Mouse (Mus musculus) thymus, adult 2 months (tissue): ENCODE results near the gene Atp11a. TPM values are rescaled to one million over a fixed set of nuclear protein-coding genes. Genes with fewer than 3 reads are reported as not detected.

Experiments used
- DNase-seq: peaks from one replicate; pipeline ENCODE4 v3.0.0; 2021
- H3K27ac ChIP-seq: fragments of 200-500 bp; 2 replicates; pipeline ENCODE4 v1.5.1; 2012; ENCODE audit warnings: low read length, control low read depth; ENCODE audit not compliant: control insufficient read depth, insufficient read depth
- H3K27me3 ChIP-seq: fragments of 200-500 bp; 2 replicates; pipeline ENCODE4 v1.6.1; 2012; ENCODE audit warnings: mild to moderate bottlenecking, low read length, moderate library complexity, mixed read lengths; ENCODE audit not compliant: control insufficient read depth, insufficient read depth
- H3K36me3 ChIP-seq: fragments of 200-500 bp; 2 replicates; pipeline ENCODE4 v1.6.1; 2012; ENCODE audit warnings: mild to moderate bottlenecking, low read length, moderate library complexity; ENCODE audit not compliant: control insufficient read depth, insufficient read depth
- H3K4me1 ChIP-seq: fragments of 200-500 bp; replicated peaks from 2 replicates; pipeline ENCODE4 v1.6.1; 2012; ENCODE audit warnings: low read length; ENCODE audit not compliant: control insufficient read depth, insufficient read depth
- H3K4me3 ChIP-seq: fragments of 200-500 bp; 2 replicates; pipeline ENCODE4 v1.5.1; 2012; ENCODE audit warnings: mild to moderate bottlenecking, low read length, control low read depth, moderate library complexity; ENCODE audit not compliant: control insufficient read depth, insufficient read depth
- CTCF ChIP-seq: fragments of 200-500 bp; IDR thresholded peaks from 2 replicates; pipeline ENCODE4 v1.5.1; 2012; ENCODE audit warnings: mild to moderate bottlenecking, control low read depth, low read length, moderate library complexity, borderline replicate concordance; ENCODE audit not compliant: control insufficient read depth, poor library complexity, insufficient read depth; ENCODE audit errors: extremely low read depth
- POLR2A ChIP-seq: fragments of 200-500 bp; IDR thresholded peaks from 2 replicates; pipeline ENCODE4 v1.6.1; 2012; ENCODE audit warnings: mild to moderate bottlenecking, low read length, control low read depth, moderate library complexity; ENCODE audit not compliant: control insufficient read depth, poor library complexity, insufficient read depth; ENCODE audit errors: extremely low read depth
- WGBS: fragments of 180-500 bp; shearing (Covaris S2); methylation state at CpG from one replicate; pipeline ENCODE4 v1.1.7; 2018; 5-methylcytosine and 5-hydroxymethylcytosine counted together
- polyA plus RNA-seq: library from polyadenylated mRNA; depleted of rRNA; stranded (reverse); fragments of >200 nt; gene quantifications from 2 replicates; pipeline ENCODE4 v1.2.3, GENCODE M21; 2012

Gene Atp11a
- polyA plus RNA-seq, 1 experiment: 64.8 TPM

DNA sequence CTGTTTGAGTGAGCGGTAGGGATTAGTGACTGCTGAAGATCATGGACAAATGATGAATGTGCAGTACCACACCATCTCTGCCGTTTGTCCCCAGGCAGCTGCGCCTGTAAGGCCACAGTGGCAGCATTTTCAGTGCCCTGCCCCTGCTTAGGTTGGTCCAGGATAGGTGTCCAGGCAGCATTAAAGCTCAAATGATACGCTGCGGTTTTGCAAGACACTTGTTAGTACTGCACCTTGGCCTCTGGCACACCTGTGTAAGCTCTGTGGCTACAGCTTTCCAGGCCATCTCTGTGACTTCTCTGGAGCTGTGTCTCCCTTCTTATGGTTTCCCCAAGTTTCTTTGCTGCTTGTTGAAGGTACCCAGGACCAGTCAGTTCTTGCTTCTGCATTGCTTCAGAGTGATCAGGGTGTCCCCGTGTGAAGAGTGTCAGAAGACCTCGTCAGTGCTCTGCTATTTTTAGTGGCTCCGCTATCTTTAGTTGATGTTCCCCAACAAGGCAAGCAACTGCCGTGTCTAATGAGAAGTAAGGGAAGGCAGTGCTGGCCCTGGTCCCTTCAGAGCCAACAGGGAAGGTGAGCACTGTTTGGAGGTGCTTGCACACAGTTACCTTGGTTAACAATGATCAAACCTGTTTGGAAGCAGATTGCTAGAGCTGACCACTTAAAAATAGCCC lies 18.6 kb downstream of the Atp11a start:
- Histone ChIP-seq H3K4me1 (no peaks in the 10 kb centered on the region), H3K27ac (no peak overlapping the region), H3K36me3 (no peaks in the 10 kb centered on the region), H3K27me3 (no peaks in the 10 kb centered on the region), H3K4me3 (no peak overlapping the region)
- DNase-seq: no peak
- WGBS: 86% methylated on average over 9 of the region's 9 CpGs
- TF ChIP-seq POLR2A (no peak), CTCF (no peak)

- Histone ChIP-seq H3K4me3 (no peak overlapping the region), H3K27ac (no peak overlapping the region), H3K36me3 (no peaks in the 10 kb centered on the region), H3K4me1 (no peaks in the 10 kb centered on the region), H3K27me3 (no peaks in the 10 kb centered on the region)
- TF ChIP-seq CTCF: no peak
- TF ChIP-seq POLR2A: no peak
- WGBS: 90% methylated on average over 10 of the region's 10 CpGs
- DNase-seq: no peak
Observed at GRCm38 (mm10) chr8:12776166-12776565, 19.4 kb downstream of the Atp11a start.

GRCm38 (mm10) chr8:12777171-12777570 lies 20.4 kb downstream of the Atp11a start:
- no peak for TF ChIP-seq POLR2A
- no peak for TF ChIP-seq CTCF
- Histone ChIP-seq H3K4me3 (no peak overlapping the region), H3K27me3 (no peaks in the 10 kb centered on the region), H3K36me3 (no peaks in the 10 kb centered on the region), H3K4me1 (no peaks in the 10 kb centered on the region), H3K27ac (no peak overlapping the region)
- DNase-seq: no peak
- 72% methylated on average over 5 of the region's 5 CpGs for WGBS

GRCm38 (mm10) chr8:12779541-12779940 lies 22.7 kb downstream of the Atp11a start:
- H3K27me3 ChIP-seq: no peaks in the 10 kb centered on the region
- no peak overlapping the region for H3K4me3 ChIP-seq
- H3K27ac ChIP-seq: no peak overlapping the region
- no peaks in the 10 kb centered on the region for H3K4me1 ChIP-seq
- TF ChIP-seq CTCF: no peak
- no peak for TF ChIP-seq POLR2A
- no peak for DNase-seq
- no peaks in the 10 kb centered on the region for H3K36me3 ChIP-seq
- WGBS: 95% methylated on average over 4 of the region's 4 CpGs

DNA sequence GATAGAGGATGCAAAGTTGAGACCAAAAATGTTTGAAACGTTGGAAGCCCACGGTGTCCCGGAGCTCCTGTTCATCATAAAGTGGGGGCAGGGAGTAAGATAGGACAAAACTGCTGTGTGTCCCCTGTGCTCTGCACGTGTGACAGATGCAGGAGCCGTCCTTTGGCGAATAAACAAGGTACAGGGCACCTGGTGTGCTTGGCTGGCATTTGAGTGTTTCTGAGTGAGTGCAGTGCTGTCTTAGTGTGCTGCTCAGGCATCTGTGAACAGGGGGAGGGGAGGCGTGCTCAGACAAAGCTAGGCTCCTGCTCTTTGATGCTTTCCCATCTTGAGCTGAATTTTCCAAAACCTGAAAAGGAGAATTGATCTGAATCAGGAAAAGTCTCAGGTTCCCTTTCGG lies 28.7 kb downstream of the Atp11a start:
- WGBS: 91% methylated on average over 8 of the region's 8 CpGs
- no peak for TF ChIP-seq CTCF
- no peak for TF ChIP-seq POLR2A

DNA sequence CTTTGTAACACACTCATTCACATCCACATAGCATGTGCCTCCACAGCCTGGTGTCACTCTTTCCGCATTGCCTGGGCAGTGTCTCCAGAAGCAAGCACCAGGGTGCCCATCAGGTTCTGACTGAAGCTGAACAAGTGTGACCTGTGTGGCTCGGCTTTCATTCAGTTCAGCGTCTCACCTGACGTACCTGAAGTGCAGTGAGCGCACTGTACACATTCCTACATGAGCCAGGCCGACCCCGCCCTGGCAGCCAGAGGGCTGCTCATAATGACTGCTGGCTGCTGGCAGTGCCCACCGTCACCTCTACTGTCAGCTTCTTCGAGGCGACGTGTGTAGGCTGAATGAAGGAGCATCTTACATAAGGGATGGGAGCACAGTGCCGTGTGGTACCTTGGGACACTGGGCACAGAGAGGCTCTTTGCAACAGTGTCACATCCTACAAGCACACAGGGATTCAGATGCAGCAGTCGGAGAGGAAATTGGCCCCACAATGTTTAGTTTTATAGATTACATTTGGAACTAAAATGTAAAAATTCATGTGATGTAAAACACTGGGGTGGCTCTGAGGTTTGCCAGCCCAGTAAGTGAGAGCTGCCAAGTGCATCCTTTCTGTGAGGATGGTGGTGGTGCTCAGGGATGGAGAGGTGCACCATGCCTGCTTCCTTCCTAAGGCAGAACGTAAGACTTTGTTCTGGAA lies 29.6 kb downstream of the Atp11a start:
- 92% methylated on average over 14 of the region's 14 CpGs for WGBS
- H3K4me3 ChIP-seq: no peak overlapping the region
- H3K27ac ChIP-seq: no peak overlapping the region
- no peaks in the 10 kb centered on the region for H3K4me1 ChIP-seq
- no peak for DNase-seq
- H3K27me3 ChIP-seq: no peaks in the 10 kb centered on the region
- TF ChIP-seq CTCF (no peak), POLR2A (no peak)
- H3K36me3 ChIP-seq: no peaks in the 10 kb centered on the region

More for the DNA sequence above, 28.7 kb downstream of the Atp11a start:
- no peaks in the 10 kb centered on the region for H3K27me3 ChIP-seq
- no peak for DNase-seq
- no peak overlapping the region for H3K27ac ChIP-seq
- H3K36me3 ChIP-seq: no peaks in the 10 kb centered on the region
- no peak overlapping the region for H3K4me3 ChIP-seq
- H3K4me1 ChIP-seq: no peaks in the 10 kb centered on the region

GRCm38 (mm10) chr8:12786958-12787301 lies 30.1 kb downstream of the Atp11a start:
- TF ChIP-seq POLR2A: no peak
- TF ChIP-seq CTCF: no peak
- no peak overlapping the region for H3K4me3 ChIP-seq
- WGBS: 96% methylated on average over 12 of the region's 12 CpGs

More at GRCm38 (mm10) chr8:12786958-12787301, 30.1 kb downstream of the Atp11a start:
- DNase-seq: no peak
- Histone ChIP-seq H3K4me1 (no peaks in the 10 kb centered on the region), H3K27ac (no peak overlapping the region), H3K27me3 (no peaks in the 10 kb centered on the region), H3K36me3 (no peaks in the 10 kb centered on the region)
